Mouse (Mus musculus): ENCODE results near the gene Maco1. TPM values are rescaled to one million over a fixed set of nuclear protein-coding genes. Genes with fewer than 3 reads are reported as not detected.

Gene Maco1
- polyA plus RNA-seq, 1 experiment from 2014 or later, result 104 TPM

DNA sequence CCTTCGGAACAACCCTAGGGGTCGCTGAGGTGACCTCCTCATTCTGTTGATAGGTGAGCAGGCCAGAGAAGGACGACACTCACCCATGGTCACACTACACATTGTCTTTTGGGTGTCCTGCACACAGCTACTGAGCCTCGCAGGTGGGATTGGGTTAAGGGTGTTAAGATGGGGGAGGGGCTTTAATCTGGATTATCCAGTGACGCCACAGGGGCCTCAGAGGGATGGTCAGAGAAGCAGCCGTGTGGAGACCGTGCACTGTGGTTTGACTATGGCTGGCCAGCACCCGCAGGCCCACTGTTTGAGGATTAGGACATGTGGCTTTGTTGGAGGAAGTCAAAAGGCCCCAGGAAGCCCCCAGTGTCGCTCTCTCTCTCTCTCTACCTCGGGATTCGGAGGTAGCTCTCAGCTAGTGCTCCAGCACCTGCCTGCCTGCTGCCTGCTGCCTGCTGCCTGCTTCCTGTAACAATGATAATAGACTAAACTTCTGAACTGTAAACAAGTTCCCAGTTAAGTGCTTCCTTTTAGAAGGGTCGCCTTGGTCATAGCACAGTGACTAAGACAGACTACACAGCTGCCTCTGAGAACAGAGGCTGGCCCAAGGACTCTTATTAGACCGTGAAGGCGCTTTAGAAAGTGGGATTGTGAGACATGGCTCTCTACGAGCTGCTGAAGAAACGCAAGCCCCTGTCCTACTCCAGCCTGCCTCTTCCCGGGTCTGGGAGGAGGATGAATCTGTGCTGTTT is 99.5 kb downstream of the Maco1 start:
- H3K27ac ChIP-seq (ENCODE audit: low read length), result no peak overlapping the region
- H3K4me1 ChIP-seq (replicated peaks; ENCODE audit: control insufficient read depth, insufficient read depth, low read length), result peaks cover 2% of the 10 kb centered on the region; the same call in 1 of the 2 replicates
- H3K9me3 ChIP-seq (ENCODE audit: control insufficient read depth, low read length), result no peaks in the 10 kb centered on the region
- no peaks in the 10 kb centered on the region for H3K27me3 ChIP-seq (replicated peaks; ENCODE audit: control insufficient read depth, insufficient read depth, low read length)
- H3K4me3 ChIP-seq (replicated peaks; ENCODE audit: low read length), result no peak overlapping the region
- no peaks in the 10 kb centered on the region for H3K36me3 ChIP-seq (ENCODE audit: control insufficient read depth, insufficient read depth)
- H3K9ac ChIP-seq (replicated peaks; ENCODE audit: low read depth, low read length), result no peak overlapping the region
- H3K4me2 ChIP-seq (ENCODE audit: low read length), result no peak overlapping the region
- no peak for ATAC-seq
- WGBS, result 28% methylated on average over 17 of the region's 17 CpGs

DNA sequence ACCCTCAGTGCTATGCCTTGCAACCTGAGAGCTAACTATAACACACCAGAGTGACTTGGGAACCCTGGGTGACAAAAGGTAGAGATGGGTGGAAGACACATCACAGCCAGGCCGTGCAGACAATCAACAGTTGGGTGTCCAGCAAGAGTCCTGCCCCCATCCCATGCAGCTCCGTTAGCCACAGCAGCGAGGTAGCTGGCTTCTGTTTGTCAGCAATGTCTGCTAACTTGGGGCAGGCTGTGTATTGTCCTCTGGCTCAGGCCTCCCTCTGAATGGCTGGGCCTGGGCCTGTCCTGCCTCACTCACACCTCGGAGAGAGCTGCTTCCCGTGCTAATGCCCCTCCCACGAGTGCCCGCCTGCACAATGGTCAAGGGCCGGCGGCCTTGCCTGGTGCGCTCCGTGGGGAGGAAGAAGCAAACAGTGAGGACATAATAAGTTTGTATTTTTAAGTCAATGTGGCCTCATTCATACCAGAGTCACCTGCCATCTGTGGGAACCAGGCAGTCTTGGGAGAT is 100.2 kb downstream of the Maco1 start:
- Histone ChIP-seq H3K9ac (replicated peaks; ENCODE audit: low read depth, low read length) (no peak overlapping the region), H3K4me3 (replicated peaks; ENCODE audit: low read length) (no peak overlapping the region), H3K4me2 (ENCODE audit: low read length) (no peak overlapping the region), H3K4me1 (replicated peaks; ENCODE audit: control insufficient read depth, insufficient read depth, low read length) (peaks cover 2% of the 10 kb centered on the region; the same call in 1 of the 2 replicates), H3K9me3 (ENCODE audit: control insufficient read depth, low read length) (no peaks in the 10 kb centered on the region), H3K27me3 (replicated peaks; ENCODE audit: control insufficient read depth, insufficient read depth, low read length) (no peaks in the 10 kb centered on the region), H3K27ac (ENCODE audit: low read length) (no peak overlapping the region), H3K36me3 (ENCODE audit: control insufficient read depth, insufficient read depth) (no peaks in the 10 kb centered on the region)
- ATAC-seq, result no peak
- WGBS, result 48% methylated on average over 11 of the region's 11 CpGs

Other genes with a start within 250 kb of the Maco1 start
- gene Man1c1, start 149.1 kb downstream of the Maco1 start, polyA plus RNA-seq (2015; fragmentation: Nextera tagmentation; extraction: Ambion mirVana), result 2.3 and 2.9 TPM in 2 replicates
- gene Ldlrap1, start 85.3 kb downstream of the Maco1 start, polyA plus RNA-seq (2015; fragmentation: Nextera tagmentation; extraction: Ambion mirVana), result 2.9 and 3.3 TPM in 2 replicates
- gene Rhd, start 11.2 kb upstream of the Maco1 start, polyA plus RNA-seq (2015; fragmentation: Nextera tagmentation; extraction: Ambion mirVana), result 0.47 and 1.0 TPM in 2 replicates
- gene Tmem50a, start 61.7 kb upstream of the Maco1 start, polyA plus RNA-seq (2015; fragmentation: Nextera tagmentation; extraction: Ambion mirVana), result 201 and 205 TPM in 2 replicates
- gene Rsrp1, start 70.2 kb upstream of the Maco1 start, polyA plus RNA-seq (2015; fragmentation: Nextera tagmentation; extraction: Ambion mirVana), result 644 and 645 TPM in 2 replicates
- 73.2 and 78.4 TPM in 2 replicates for gene Syf2, start 77.6 kb upstream of the Maco1 start, polyA plus RNA-seq (2015; fragmentation: Nextera tagmentation; extraction: Ambion mirVana)

All from forebrain, embryonic 16.5 days (tissue).